Mouse (Mus musculus): ENCODE measurements around the gene Galnt5. TPM values are rescaled to one million over a fixed set of nuclear protein-coding genes. Genes with fewer than 3 reads are reported as not detected.

The Galnt5 gene
- not detected in 2 replicates for total RNA-seq (2012; rRNA removed)

DNA sequence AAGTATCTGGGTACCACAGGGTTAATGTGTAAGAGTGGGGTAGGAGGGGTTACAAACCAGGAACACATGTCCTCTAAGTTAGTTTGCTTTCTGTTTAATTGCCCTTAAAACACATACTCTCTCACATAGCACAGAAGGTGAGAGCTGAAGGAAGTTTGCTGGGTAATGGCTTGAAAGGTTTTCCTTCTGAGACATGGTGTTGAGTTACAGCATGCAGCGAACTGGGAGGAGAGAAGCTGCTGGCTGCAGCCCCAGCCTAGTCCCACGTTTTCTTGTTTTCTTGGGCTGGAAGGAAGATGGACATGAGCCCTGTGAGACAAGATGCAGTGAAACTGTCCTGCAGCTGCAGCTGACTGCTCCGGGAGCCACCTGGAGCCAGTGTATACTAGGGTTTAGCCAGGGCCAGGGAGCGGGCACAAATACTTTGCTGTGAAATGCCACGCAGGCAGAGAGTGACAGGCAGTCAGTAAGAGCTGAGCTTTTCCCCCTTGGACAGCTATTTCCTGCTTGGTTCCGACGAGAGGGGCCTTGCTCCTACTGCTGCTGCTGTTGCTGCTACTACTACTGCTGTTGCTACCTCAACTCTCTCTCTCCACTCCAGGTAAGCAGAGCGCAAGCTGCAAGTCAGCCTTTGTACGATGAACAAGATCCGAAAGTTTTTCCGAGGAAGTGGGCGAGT, at the start of gene Galnt5:
TSS of gene Galnt5 (plus strand) at position 133 of the 679 bp plus-strand sequence.
- no peak within 1 kb of the TSS for H3K27ac ChIP-seq (ENCODE audit: insufficient read depth, low read depth, low read length, poor library complexity, severe bottlenecking)
- H3K4me3 ChIP-seq (ENCODE audit: insufficient read depth in 1 of 2, low read depth in 1 of 2, low read length in 2 of 2, poor library complexity in 1 of 2, severe bottlenecking in 1 of 2): no peak within 1 kb of the TSS
- H3K9me3 ChIP-seq (ENCODE audit: control insufficient read depth, insufficient read depth, low read depth, low read length): no peaks in the 10 kb centered on the region
- TF ChIP-seq ZNF384 (IDR thresholded peaks at IDR 0.05; ENCODE audit: low read depth, low read length) (no peak), HCFC1 (IDR thresholded peaks at IDR 0.05; ENCODE audit: borderline replicate concordance, insufficient read depth, low read length) (no peak), MAFK (IDR thresholded peaks at IDR 0.05; ENCODE audit: insufficient read depth, low read depth, low read length) (no peak)
- no peaks in the 10 kb centered on the region for H3K36me3 ChIP-seq (ENCODE audit: control insufficient read depth, insufficient read depth, low read length, poor library complexity, severe bottlenecking)
- in situ Hi-C loops (cut with MboI; ENCODE audit: low sequenced_read_pairs in 2 of 2, unreplicated experiment in 2 of 2): no loop called here
- no peaks in the 10 kb centered on the region for H3K4me1 ChIP-seq (ENCODE audit: control insufficient read depth in 2 of 2, insufficient read depth in 2 of 2, low read length in 2 of 2, poor library complexity in 1 of 2)
- no peak within 1 kb of the TSS for H3K9ac ChIP-seq (ENCODE audit: insufficient read depth, low read depth, low read length, poor library complexity, severe bottlenecking)
- no peak for DNase-seq (ENCODE audit: low read depth, low spot score)

DNA sequence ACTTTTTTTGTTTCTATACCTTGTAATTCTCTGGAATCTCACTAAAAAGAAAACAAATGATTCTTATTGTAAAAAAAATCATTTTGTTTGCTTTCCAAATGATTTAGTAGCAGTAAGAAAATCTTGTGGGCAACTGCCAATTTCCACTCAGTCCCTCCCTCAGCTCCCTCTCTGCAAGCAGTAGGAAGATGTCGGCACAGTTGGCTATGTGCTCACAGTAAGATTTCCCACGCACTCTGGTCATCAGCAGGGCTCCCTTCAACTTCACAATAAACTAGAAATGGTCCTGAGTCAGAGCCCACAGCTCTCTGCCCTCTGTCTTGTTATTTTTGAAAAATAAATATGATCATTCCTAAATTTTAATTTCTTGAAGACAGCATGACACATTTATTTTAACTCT, 46.1 kb upstream of the Galnt5 start:
- Histone ChIP-seq H3K36me3 (ENCODE audit: control insufficient read depth, insufficient read depth, low read length, poor library complexity, severe bottlenecking) (no peaks in the 10 kb centered on the region), H3K4me1 (ENCODE audit: control insufficient read depth in 2 of 2, insufficient read depth in 2 of 2, low read length in 2 of 2, poor library complexity in 1 of 2) (no peaks in the 10 kb centered on the region), H3K9ac (ENCODE audit: insufficient read depth, low read depth, low read length, poor library complexity, severe bottlenecking) (no peak overlapping the region), H3K9me3 (ENCODE audit: control insufficient read depth, insufficient read depth, low read depth, low read length) (no peaks in the 10 kb centered on the region), H3K27ac (ENCODE audit: insufficient read depth, low read depth, low read length, poor library complexity, severe bottlenecking) (no peak overlapping the region), H3K4me3 (ENCODE audit: insufficient read depth in 1 of 2, low read depth in 1 of 2, low read length in 2 of 2, poor library complexity in 1 of 2, severe bottlenecking in 1 of 2) (no peak overlapping the region)
- DNase-seq (ENCODE audit: low read depth, low spot score): no peak
- no peak for TF ChIP-seq ZC3H11A (IDR thresholded peaks at IDR 0.05; ENCODE audit: borderline replicate concordance, low read depth, low read length)
- no peak for TF ChIP-seq HCFC1 (IDR thresholded peaks at IDR 0.05; ENCODE audit: borderline replicate concordance, insufficient read depth, low read length)
- no peak for TF ChIP-seq ZNF384 (IDR thresholded peaks at IDR 0.05; ENCODE audit: low read depth, low read length)
- TF ChIP-seq CHD2 (IDR thresholded peaks at IDR 0.05; ENCODE audit: low read depth, low read length): no peak
- no peak for TF ChIP-seq MAFK (IDR thresholded peaks at IDR 0.05; ENCODE audit: insufficient read depth, low read depth, low read length)
- in situ Hi-C loops (cut with MboI; ENCODE audit: low sequenced_read_pairs in 2 of 2, unreplicated experiment in 2 of 2): no loop called here

DNA sequence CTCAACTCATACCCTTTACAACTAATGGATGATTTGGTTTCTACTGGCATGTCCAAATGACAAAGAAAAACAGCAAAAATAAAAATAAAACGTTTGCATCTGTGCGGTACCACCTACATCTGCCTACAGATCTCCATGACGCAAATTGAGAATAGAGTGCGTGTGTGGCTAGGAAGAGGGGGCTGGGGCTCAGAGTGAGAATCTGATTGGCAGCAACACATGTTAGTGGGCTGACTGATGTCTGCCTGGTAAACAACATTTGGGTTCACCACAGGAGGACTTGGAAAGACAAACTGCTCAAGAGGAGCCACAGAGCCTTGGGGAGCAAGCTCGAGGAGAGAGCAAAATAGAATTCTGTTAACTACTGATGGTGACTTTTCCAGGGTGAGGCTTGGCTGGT, 36.9 kb upstream of the Galnt5 start:
- no peak overlapping the region for H3K4me3 ChIP-seq (ENCODE audit: insufficient read depth in 1 of 2, low read depth in 1 of 2, low read length in 2 of 2, poor library complexity in 1 of 2, severe bottlenecking in 1 of 2)
- no peaks in the 10 kb centered on the region for H3K9me3 ChIP-seq (ENCODE audit: control insufficient read depth, insufficient read depth, low read depth, low read length)
- TF ChIP-seq MAFK (IDR thresholded peaks at IDR 0.05; ENCODE audit: insufficient read depth, low read depth, low read length) (no peak), ZC3H11A (IDR thresholded peaks at IDR 0.05; ENCODE audit: borderline replicate concordance, low read depth, low read length) (no peak), CHD2 (IDR thresholded peaks at IDR 0.05; ENCODE audit: low read depth, low read length) (no peak), ZNF384 (IDR thresholded peaks at IDR 0.05; ENCODE audit: low read depth, low read length) (no peak), HCFC1 (IDR thresholded peaks at IDR 0.05; ENCODE audit: borderline replicate concordance, insufficient read depth, low read length) (no peak)
- DNase-seq (ENCODE audit: low read depth, low spot score): no peak
- H3K9ac ChIP-seq (ENCODE audit: insufficient read depth, low read depth, low read length, poor library complexity, severe bottlenecking): no peak overlapping the region
- H3K4me1 ChIP-seq (ENCODE audit: control insufficient read depth in 2 of 2, insufficient read depth in 2 of 2, low read length in 2 of 2, poor library complexity in 1 of 2): no peaks in the 10 kb centered on the region
- no peak overlapping the region for H3K27ac ChIP-seq (ENCODE audit: insufficient read depth, low read depth, low read length, poor library complexity, severe bottlenecking)
- in situ Hi-C loops (cut with MboI; ENCODE audit: low sequenced_read_pairs in 2 of 2, unreplicated experiment in 2 of 2): no loop called here
- H3K36me3 ChIP-seq (ENCODE audit: control insufficient read depth, insufficient read depth, low read length, poor library complexity, severe bottlenecking): no peaks in the 10 kb centered on the region

DNA sequence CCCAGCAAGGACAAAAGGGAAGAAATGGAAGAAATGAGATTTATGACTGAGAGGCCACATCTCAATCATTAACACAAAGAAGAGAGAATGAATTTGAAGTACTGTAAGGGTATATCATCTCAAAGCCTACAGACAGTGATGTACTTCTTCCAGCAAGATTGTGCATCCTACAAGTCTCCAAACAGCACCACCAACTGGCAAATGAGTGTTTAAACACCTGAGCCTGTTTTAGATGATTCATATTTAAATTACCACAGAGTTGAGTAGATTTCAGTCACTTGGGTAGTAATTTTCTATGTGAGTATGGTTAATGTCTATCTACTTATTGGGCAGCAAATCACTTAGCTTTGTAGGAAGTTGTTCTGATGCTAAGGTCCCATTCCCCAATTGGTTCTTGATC, 15.4 kb upstream of the Galnt5 start:
- in situ Hi-C loops (cut with MboI; ENCODE audit: low sequenced_read_pairs in 2 of 2, unreplicated experiment in 2 of 2): no loop called here
- Histone ChIP-seq H3K9me3 (ENCODE audit: control insufficient read depth, insufficient read depth, low read depth, low read length) (no peaks in the 10 kb centered on the region), H3K27ac (ENCODE audit: insufficient read depth, low read depth, low read length, poor library complexity, severe bottlenecking) (no peak overlapping the region), H3K9ac (ENCODE audit: insufficient read depth, low read depth, low read length, poor library complexity, severe bottlenecking) (no peak overlapping the region), H3K4me1 (ENCODE audit: control insufficient read depth in 2 of 2, insufficient read depth in 2 of 2, low read length in 2 of 2, poor library complexity in 1 of 2) (no peaks in the 10 kb centered on the region), H3K4me3 (ENCODE audit: insufficient read depth in 1 of 2, low read depth in 1 of 2, low read length in 2 of 2, poor library complexity in 1 of 2, severe bottlenecking in 1 of 2) (no peak overlapping the region), H3K36me3 (ENCODE audit: control insufficient read depth, insufficient read depth, low read length, poor library complexity, severe bottlenecking) (no peaks in the 10 kb centered on the region)
- TF ChIP-seq ZC3H11A (IDR thresholded peaks at IDR 0.05; ENCODE audit: borderline replicate concordance, low read depth, low read length) (no peak), CHD2 (IDR thresholded peaks at IDR 0.05; ENCODE audit: low read depth, low read length) (no peak), HCFC1 (IDR thresholded peaks at IDR 0.05; ENCODE audit: borderline replicate concordance, insufficient read depth, low read length) (no peak), MAFK (IDR thresholded peaks at IDR 0.05; ENCODE audit: insufficient read depth, low read depth, low read length) (no peak), ZNF384 (IDR thresholded peaks at IDR 0.05; ENCODE audit: low read depth, low read length) (no peak)
- DNase-seq (ENCODE audit: low read depth, low spot score): no peak

DNA sequence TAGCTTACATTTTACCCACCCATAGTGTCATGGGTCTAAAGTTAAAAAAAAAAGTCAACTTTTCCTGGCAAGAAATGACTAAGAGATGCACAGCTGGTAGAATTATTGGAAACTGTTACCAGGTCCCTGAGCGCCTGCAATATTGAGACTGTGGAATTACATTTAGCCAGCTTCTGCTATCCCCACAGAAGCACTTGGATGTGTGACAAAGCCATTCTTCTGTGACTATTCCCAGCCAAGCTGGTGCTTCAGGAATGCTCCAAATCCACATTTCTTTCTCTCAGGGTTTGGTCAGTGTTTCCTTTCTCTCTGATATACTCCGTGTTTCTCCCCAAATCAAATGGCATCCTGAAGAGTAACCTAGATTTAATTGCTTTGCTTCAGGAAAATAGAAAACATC, 6.6 kb upstream of the Galnt5 start:
- Histone ChIP-seq H3K27ac (ENCODE audit: insufficient read depth, low read depth, low read length, poor library complexity, severe bottlenecking) (no peak overlapping the region), H3K4me3 (ENCODE audit: insufficient read depth in 1 of 2, low read depth in 1 of 2, low read length in 2 of 2, poor library complexity in 1 of 2, severe bottlenecking in 1 of 2) (no peak overlapping the region), H3K9me3 (ENCODE audit: control insufficient read depth, insufficient read depth, low read depth, low read length) (no peaks in the 10 kb centered on the region), H3K36me3 (ENCODE audit: control insufficient read depth, insufficient read depth, low read length, poor library complexity, severe bottlenecking) (no peaks in the 10 kb centered on the region), H3K4me1 (ENCODE audit: control insufficient read depth in 2 of 2, insufficient read depth in 2 of 2, low read length in 2 of 2, poor library complexity in 1 of 2) (no peaks in the 10 kb centered on the region), H3K9ac (ENCODE audit: insufficient read depth, low read depth, low read length, poor library complexity, severe bottlenecking) (no peak overlapping the region)
- in situ Hi-C loops (cut with MboI; ENCODE audit: low sequenced_read_pairs in 2 of 2, unreplicated experiment in 2 of 2): no loop called here
- no peak for TF ChIP-seq MAFK (IDR thresholded peaks at IDR 0.05; ENCODE audit: insufficient read depth, low read depth, low read length)
- no peak for TF ChIP-seq ZNF384 (IDR thresholded peaks at IDR 0.05; ENCODE audit: low read depth, low read length)
- no peak for TF ChIP-seq CHD2 (IDR thresholded peaks at IDR 0.05; ENCODE audit: low read depth, low read length)
- TF ChIP-seq HCFC1 (IDR thresholded peaks at IDR 0.05; ENCODE audit: borderline replicate concordance, insufficient read depth, low read length): no peak
- TF ChIP-seq ZC3H11A (IDR thresholded peaks at IDR 0.05; ENCODE audit: borderline replicate concordance, low read depth, low read length): no peak
- no peak for DNase-seq (ENCODE audit: low read depth, low spot score)
